8 mouse cellular contexts compared by ENCODE assay signal in genomic region chr2:121442259-121443067, GRCm38 (mm10). TPM values are rescaled to one million over a fixed set of nuclear protein-coding genes. Genes with fewer than 3 reads are reported as not detected.
DNase-seq lines count a peak whose midpoint lies in the region; ATAC-seq and TF ChIP-seq lines count a peak whose summit lies in the region.

No protein-coding gene starts in this region.

- peaks cover 33% of the 10 kb centered on the region for H3K27me3 ChIP-seq in CH12.LX (replicated peaks)
- peaks cover 9% of the 10 kb centered on the region for H3K27me3 ChIP-seq in forebrain, embryonic 11.5 days (ENCODE audit: control insufficient read depth, insufficient read depth, low read length)
- no peaks in the 10 kb centered on the region for H3K27me3 ChIP-seq in limb, embryonic 11.5 days (ENCODE audit: control insufficient read depth, insufficient read depth, low read length)
- H3K27me3 ChIP-seq in midbrain, embryonic 11.5 days (ENCODE audit: control insufficient read depth, insufficient read depth, low read length), result peaks cover 22% of the 10 kb centered on the region
- no peaks in the 10 kb centered on the region for H3K27me3 ChIP-seq in splenic B cell, adult 2 months (ENCODE audit: control insufficient read depth, insufficient read depth, low read length, poor library complexity, severe bottlenecking)

- WGBS in forebrain, embryonic 11.5 days, result 2% methylated on average over 30 of the region's 30 CpGs
- under 1% methylated on average over 30 of the region's 30 CpGs for WGBS in limb, embryonic 11.5 days
- 2% methylated on average over 30 of the region's 30 CpGs for WGBS in midbrain, embryonic 11.5 days

- H3K4me1 ChIP-seq in CH12.LX (ENCODE audit: control insufficient read depth in 1 of 2, insufficient read depth in 2 of 2), result peaks cover 6 to 30% of the 10 kb centered on the region in 2 experiments
- H3K4me1 ChIP-seq in forebrain, embryonic 11.5 days (replicated peaks; ENCODE audit: control insufficient read depth, insufficient read depth, low read length), result peaks cover 15% of the 10 kb centered on the region
- H3K4me1 ChIP-seq in limb, embryonic 11.5 days (ENCODE audit: control insufficient read depth, insufficient read depth, low read length), result 0 out of 2 replicates have a peak, but pooled peaks cover 5% of the 10 kb centered on the region
- H3K4me1 ChIP-seq in midbrain, embryonic 11.5 days (ENCODE audit: control insufficient read depth, insufficient read depth, low read length), result peaks cover 9% of the 10 kb centered on the region

- TF ChIP-seq EP300 in CH12.LX (IDR thresholded peaks at IDR 0.05; ENCODE audit: low read length), result peak; percentile 85

- H3K4me3 ChIP-seq in CH12.LX (replicated peaks in 1 of 3; ENCODE audit: low read depth in 2 of 3, low read length in 2 of 3, poor library complexity in 1 of 3), result peak overlapping the region in 2 of 3 experiments; percentile 23 to 25
- peak overlapping the region; percentile 32 for H3K4me3 ChIP-seq in forebrain, embryonic 11.5 days (ENCODE audit: low read depth, low read length)
- H3K4me3 ChIP-seq in limb, embryonic 11.5 days (ENCODE audit: low read depth, low read length), result peak overlapping the region; percentile 35
- H3K4me3 ChIP-seq in midbrain, embryonic 11.5 days (ENCODE audit: low read depth, low read length), result peak overlapping the region; percentile 33

- H3K36me3 ChIP-seq in CH12.LX (replicated peaks in 1 of 2; ENCODE audit: control insufficient read depth in 1 of 2, insufficient read depth in 1 of 2, low read length in 1 of 2), result peaks cover 16 to 24% of the 10 kb centered on the region in 2 experiments
- H3K36me3 ChIP-seq in forebrain, embryonic 11.5 days (ENCODE audit: control insufficient read depth, insufficient read depth, low read length), result peaks cover 3% of the 10 kb centered on the region; the same call in 1 of the 2 replicates
- H3K36me3 ChIP-seq in limb, embryonic 11.5 days (ENCODE audit: control insufficient read depth, insufficient read depth, low read length), result peaks cover 5% of the 10 kb centered on the region; the same call in 1 of the 2 replicates
- peaks cover 7% of the 10 kb centered on the region; the same call in 1 of the 2 replicates for H3K36me3 ChIP-seq in midbrain, embryonic 11.5 days (ENCODE audit: control insufficient read depth, insufficient read depth, low read length)
- H3K36me3 ChIP-seq in splenic B cell, adult 2 months (ENCODE audit: control insufficient read depth, insufficient read depth, low read length, poor library complexity, severe bottlenecking), result peaks cover 2% of the 10 kb centered on the region; the same call in 1 of the 2 replicates

- no peak; the same call in none of the 2 replicates for TF ChIP-seq RAD21 in CH12.LX (IDR thresholded peaks at IDR 0.05; ENCODE audit: low read depth, low read length)

- H3K4me2 ChIP-seq in CH12.LX (ENCODE audit: insufficient read depth, low read depth, poor library complexity, severe bottlenecking), result peak overlapping the region; percentile 90
- H3K4me2 ChIP-seq in forebrain, embryonic 11.5 days (ENCODE audit: low read depth, low read length, severe bottlenecking), result peak overlapping the region; percentile 77
- H3K4me2 ChIP-seq in limb, embryonic 11.5 days (ENCODE audit: low read depth, severe bottlenecking), result peak overlapping the region; percentile 91
- H3K4me2 ChIP-seq in midbrain, embryonic 11.5 days, result peak overlapping the region; percentile 63

- dilution Hi-C loops in CH12.LX (cut with MboI; ENCODE audit: extremely low pct_ligation_motif_present, extremely low pct_unique_long_range_greater_than_20kb, low sequenced_read_pairs), result no loop called here

- peak; percentile 90 for DNase-seq in CH12.LX (ENCODE audit: extremely low read depth)
- DNase-seq in c-Kit-positive CD71-positive TER-119-negative erythroid progenitor cells, embryonic 14.5 days (ENCODE audit: low read depth), result peak; percentile 63
- DNase-seq in forebrain, embryonic 11.5 days (ENCODE audit: low spot score), result peak; percentile 79
- DNase-seq in heart, postnatal 4 days, result peak; percentile 74
- DNase-seq in limb, embryonic 11.5 days (ENCODE audit: low spot score), result peak; percentile 84
- DNase-seq in midbrain, embryonic 11.5 days (ENCODE audit: low spot score, missing footprints), result peak; percentile 90
- peak; percentile 88 for DNase-seq in splenic B cell, adult 2 months (ENCODE audit: low read depth, low spot score)
- DNase-seq in right cerebral cortex, postnatal 25 days, result no peak

- no peak for TF ChIP-seq CTCF in CH12.LX (conservative IDR thresholded peaks at IDR 0.05 in 1 of 2, IDR thresholded peaks at IDR 0.05 in 1 of 2; ENCODE audit: low read depth in 2 of 2, low read length in 2 of 2)

- peak; percentile 78 for ATAC-seq in forebrain, embryonic 11.5 days (replicated peaks; ENCODE audit: low FRiP score)
- ATAC-seq in limb, embryonic 11.5 days (ENCODE audit: insufficient number of reproducible peaks, low FRiP score, low TSS enrichment, low read depth), result peak; percentile 86
- peak; percentile 69; the same call in 1 of the 2 replicates for ATAC-seq in midbrain, embryonic 11.5 days (ENCODE audit: low FRiP score)

- no peaks in the 10 kb centered on the region for H3K9me3 ChIP-seq in CH12.LX (replicated peaks; ENCODE audit: low read length)
- H3K9me3 ChIP-seq in forebrain, embryonic 11.5 days (ENCODE audit: control insufficient read depth, low read length), result no peaks in the 10 kb centered on the region
- H3K9me3 ChIP-seq in limb, embryonic 11.5 days (ENCODE audit: control insufficient read depth, low read length), result no peaks in the 10 kb centered on the region
- no peaks in the 10 kb centered on the region for H3K9me3 ChIP-seq in midbrain, embryonic 11.5 days (ENCODE audit: control insufficient read depth, low read length)

- no peak overlapping the region for H3K9ac ChIP-seq in CH12.LX (ENCODE audit: insufficient read depth, low read depth)
- H3K9ac ChIP-seq in forebrain, embryonic 11.5 days (ENCODE audit: low read length), result peak overlapping the region; percentile 27
- peak overlapping the region; percentile 47 for H3K9ac ChIP-seq in limb, embryonic 11.5 days (ENCODE audit: low read length)
- peak overlapping the region; percentile 40 for H3K9ac ChIP-seq in midbrain, embryonic 11.5 days (ENCODE audit: low read length)

- in situ Hi-C loops in CH12.LX (cut with MboI; ENCODE audit: low pct_ligation_motif_present, low pct_unique_long_range_greater_than_20kb, low sequenced_read_pairs), result no loop called here

- TF ChIP-seq POLR2A in CH12.LX (IDR thresholded peaks at IDR 0.05; ENCODE audit: low read depth, low read length), result no peak

- H3K79me2 ChIP-seq in CH12.LX (replicated peaks; ENCODE audit: control insufficient read depth, extremely low read depth, insufficient read depth, poor library complexity, severe bottlenecking), result no peaks in the 10 kb centered on the region

- no peak overlapping the region for H3K27ac ChIP-seq in CH12.LX (ENCODE audit: insufficient read depth, low read depth)
- no peak overlapping the region for H3K27ac ChIP-seq in forebrain, embryonic 11.5 days (ENCODE audit: low read depth, low read length)
- no peak overlapping the region for H3K27ac ChIP-seq in limb, embryonic 11.5 days (replicated peaks; ENCODE audit: low read depth, low read length)
- no peak overlapping the region for H3K27ac ChIP-seq in midbrain, embryonic 11.5 days (ENCODE audit: low read depth, low read length)

RNA-seq across cellular contexts. Expression of gene Ell3, which starts 1.6 kb away (rescaled TPM):
- total RNA-seq in CH12.LX (2012; rRNA removed) (0.38 and 1.4 TPM in 2 replicates), CH12.LX (2014; rRNA removed) (2.1 and 2.3 TPM in 2 replicates)
- 1.0 and 1.5 TPM in 2 replicates for polyA plus RNA-seq in CH12.LX (2012; ENCODE audit: insufficient read length, low read depth)
- polyA plus RNA-seq in forebrain, embryonic 11.5 days (2014; fragmentation: Nextera tagmentation; extraction: Ambion mirVana), result 2.7 and 3.2 TPM in 2 replicates
- under 1 TPM in 1 of 2 experiments, not detected in 1; 0.31 TPM for total RNA-seq in heart, postnatal 4 days (2021)
- polyA plus RNA-seq in limb, embryonic 11.5 days (2014; fragmentation: Nextera tagmentation; extraction: Ambion mirVana), result 9.6 and 9.7 TPM in 2 replicates
- polyA plus RNA-seq in midbrain, embryonic 11.5 days (2014; fragmentation: Nextera tagmentation; extraction: Ambion mirVana), result 2.2 and 2.5 TPM in 2 replicates

RNA-seq across cellular contexts. Expression of gene Serf2, which starts 6.5 kb away (rescaled TPM):
- 164 and 189 TPM in 2 replicates for total RNA-seq in CH12.LX (2012; rRNA removed)
- total RNA-seq in CH12.LX (2014; rRNA removed), result 116 TPM in 2 replicates
- polyA plus RNA-seq in CH12.LX (2012; ENCODE audit: insufficient read length, low read depth), result 222 and 255 TPM in 2 replicates
- 431 and 446 TPM in 2 replicates for polyA plus RNA-seq in forebrain, embryonic 11.5 days (2014; fragmentation: Nextera tagmentation; extraction: Ambion mirVana)
- 100 to 1,000 TPM; 350 to 387 TPM for total RNA-seq in heart, postnatal 4 days (2021)
- polyA plus RNA-seq in limb, embryonic 11.5 days (2014; fragmentation: Nextera tagmentation; extraction: Ambion mirVana), result 538 and 540 TPM in 2 replicates
- 467 and 471 TPM in 2 replicates for polyA plus RNA-seq in midbrain, embryonic 11.5 days (2014; fragmentation: Nextera tagmentation; extraction: Ambion mirVana)

RNA-seq across cellular contexts. Expression of gene Hypk, which starts 10.6 kb away (rescaled TPM):
- total RNA-seq in CH12.LX (2012; rRNA removed) (15.4 and 23.2 TPM in 2 replicates), CH12.LX (2014; rRNA removed) (11.7 and 13.3 TPM in 2 replicates)
- 119 and 174 TPM in 2 replicates for polyA plus RNA-seq in CH12.LX (2012; ENCODE audit: insufficient read length, low read depth)
- 106 and 123 TPM in 2 replicates for polyA plus RNA-seq in forebrain, embryonic 11.5 days (2014; fragmentation: Nextera tagmentation; extraction: Ambion mirVana)
- total RNA-seq in heart, postnatal 4 days (2021), result 10 to 100 TPM; 23.4 to 26.1 TPM
- 122 and 124 TPM in 2 replicates for polyA plus RNA-seq in limb, embryonic 11.5 days (2014; fragmentation: Nextera tagmentation; extraction: Ambion mirVana)
- polyA plus RNA-seq in midbrain, embryonic 11.5 days (2014; fragmentation: Nextera tagmentation; extraction: Ambion mirVana), result 118 and 128 TPM in 2 replicates

RNA-seq across cellular contexts. Expression of gene Serinc4, which starts 14.1 kb away (rescaled TPM):
- total RNA-seq in CH12.LX (2012; rRNA removed), result 0.89 and 1.0 TPM in 2 replicates
- total RNA-seq in CH12.LX (2014; rRNA removed), result 0.17 TPM in 1 of 2 replicates, not detected in the other
- polyA plus RNA-seq in CH12.LX (2012; ENCODE audit: insufficient read length, low read depth), result 0.29 and 1.2 TPM in 2 replicates
- 0.49 and 1.1 TPM in 2 replicates for polyA plus RNA-seq in forebrain, embryonic 11.5 days (2014; fragmentation: Nextera tagmentation; extraction: Ambion mirVana)
- under 1 TPM; 0.16 to 0.19 TPM for total RNA-seq in heart, postnatal 4 days (2021)
- polyA plus RNA-seq in limb, embryonic 11.5 days (2014; fragmentation: Nextera tagmentation; extraction: Ambion mirVana), result 0.12 and 0.37 TPM in 2 replicates
- 0.48 and 0.77 TPM in 2 replicates for polyA plus RNA-seq in midbrain, embryonic 11.5 days (2014; fragmentation: Nextera tagmentation; extraction: Ambion mirVana)

RNA-seq across cellular contexts. Expression of gene Catsper2, which starts 28.9 kb away (rescaled TPM):
- total RNA-seq in CH12.LX (2012; rRNA removed) (0.89 and 1.5 TPM in 2 replicates), CH12.LX (2014; rRNA removed) (1.2 and 2.2 TPM in 2 replicates)
- polyA plus RNA-seq in CH12.LX (2012; ENCODE audit: insufficient read length, low read depth), result 1.8 TPM in 2 replicates
- 2.2 and 2.4 TPM in 2 replicates for polyA plus RNA-seq in forebrain, embryonic 11.5 days (2014; fragmentation: Nextera tagmentation; extraction: Ambion mirVana)
- 1 to 10 TPM; 3.3 to 3.7 TPM for total RNA-seq in heart, postnatal 4 days (2021)
- polyA plus RNA-seq in limb, embryonic 11.5 days (2014; fragmentation: Nextera tagmentation; extraction: Ambion mirVana), result 1.7 and 2.0 TPM in 2 replicates
- 1.6 and 2.0 TPM in 2 replicates for polyA plus RNA-seq in midbrain, embryonic 11.5 days (2014; fragmentation: Nextera tagmentation; extraction: Ambion mirVana)
